Mouse (Mus musculus) kidney, embryonic 15.5 days (tissue): ENCODE data around the gene Cdc25b. TPM values are rescaled to one million over a fixed set of nuclear protein-coding genes. Genes with fewer than 3 reads are reported as not detected.
"Not testable (repeated sequence)": the region's sequence is repeated elsewhere in the genome, so short reads cannot be mapped to it uniquely, and the experiment has no call there.

ENCODE experiments used
- ATAC-seq: fragments of 200-750 bp; cut with Nextera tagmentation; replicated peaks from 2 replicates; pipeline ENCODE4 v1.8.0; 2017; ENCODE audit warnings: moderate TSS enrichment; ENCODE audit not compliant: low FRiP score
- H3K27ac ChIP-seq: fragments of 300-500 bp; sonication (generic); 2 replicates; pipeline ENCODE4 v1.5.1; 2015; ENCODE audit warnings: mild to moderate bottlenecking, inconsistent platforms
- H3K27me3 ChIP-seq: fragments of 300-500 bp; sonication (generic); 2 replicates; pipeline ENCODE4 v1.6.1; 2015; ENCODE audit warnings: inconsistent platforms
- H3K36me3 ChIP-seq: fragments of 300-500 bp; sonication (generic); 2 replicates; pipeline ENCODE4 v1.6.1; 2015; ENCODE audit warnings: inconsistent platforms
- H3K4me1 ChIP-seq: fragments of 300-500 bp; sonication (generic); 2 replicates; pipeline ENCODE4 v1.6.1; 2015; ENCODE audit warnings: inconsistent platforms
- H3K4me2 ChIP-seq: fragments of 300-500 bp; sonication (generic); 2 replicates; pipeline ENCODE4 v1.6.1; 2015; ENCODE audit warnings: moderate library complexity, mild to moderate bottlenecking, inconsistent platforms
- H3K4me3 ChIP-seq: fragments of 300-500 bp; sonication (generic); replicated peaks from 2 replicates; pipeline ENCODE4 v1.5.1; 2015; ENCODE audit warnings: mild to moderate bottlenecking, inconsistent platforms
- H3K9ac ChIP-seq: fragments of 300-500 bp; sonication (generic); 2 replicates; pipeline ENCODE4 v1.6.1; 2015; ENCODE audit warnings: mild to moderate bottlenecking, inconsistent platforms
- H3K9me3 ChIP-seq: fragments of 300-500 bp; sonication (generic); replicated peaks from 2 replicates; pipeline ENCODE4 v1.6.1; 2016; ENCODE audit warnings: inconsistent platforms
- WGBS: fragments of 180-500 bp; shearing (Covaris S2); methylation state at CpG from one replicate; pipeline ENCODE4 v1.1.7; 2015; ENCODE audit warnings: mixed read lengths; 5-methylcytosine and 5-hydroxymethylcytosine counted together
- polyA plus RNA-seq: library from polyadenylated mRNA; unstranded; fragments of >200 nt; fragmentation: Nextera tagmentation; extraction: Ambion mirVana; gene quantifications from 2 replicates; pipeline ENCODE4 v1.2.1, GENCODE M21; 2015

Cdc25b gene
- polyA plus RNA-seq, 1 experiment from 2014 or later, result 71.5 TPM

- Histone ChIP-seq H3K4me1 (peaks cover 10% of the 10 kb centered on the region; the same call in 1 of the 2 replicates), H3K9me3 (no peaks in the 10 kb centered on the region), H3K9ac (no peak overlapping the region), H3K36me3 (no peaks in the 10 kb centered on the region), H3K27me3 (no peaks in the 10 kb centered on the region), H3K27ac (no peak overlapping the region), H3K4me2 (no peak overlapping the region), H3K4me3 (no peak overlapping the region)
- WGBS, result 58% methylated on average over 4 of the region's 4 CpGs
- no peak for ATAC-seq
These were observed 33.3 kb downstream of the Cdc25b start for GRCm38 (mm10) chr2:131220030-131220429.

- H3K4me2 ChIP-seq, result no peak overlapping the region
These were observed 35.2 kb downstream of the Cdc25b start for GRCm38 (mm10) chr2:131221853-131222515.

GRCm38 (mm10) chr2:131222562-131222961 is 35.8 kb downstream of the Cdc25b start:
- WGBS, result 47% methylated on average over 5 of the region's 5 CpGs
- H3K27me3 ChIP-seq, result no peaks in the 10 kb centered on the region
- H3K9me3 ChIP-seq, result no peaks in the 10 kb centered on the region
- ATAC-seq, result no peak
- H3K4me1 ChIP-seq, result peaks cover 7% of the 10 kb centered on the region; the same call in 1 of the 2 replicates
- H3K27ac ChIP-seq, result no peak overlapping the region
- H3K4me2 ChIP-seq, result no peak overlapping the region
- H3K4me3 ChIP-seq, result no peak overlapping the region
- no peak overlapping the region for H3K9ac ChIP-seq
- no peaks in the 10 kb centered on the region for H3K36me3 ChIP-seq

More at GRCm38 (mm10) chr2:131221853-131222515, 35.2 kb downstream of the Cdc25b start:
- ATAC-seq, result no peak
- WGBS, result 65% methylated on average over 3 of the region's 3 CpGs
- no peaks in the 10 kb centered on the region for H3K9me3 ChIP-seq
- peaks cover 7% of the 10 kb centered on the region; the same call in 1 of the 2 replicates for H3K4me1 ChIP-seq
- no peak overlapping the region for H3K27ac ChIP-seq
- H3K9ac ChIP-seq, result no peak overlapping the region
- no peak overlapping the region for H3K4me3 ChIP-seq
- H3K36me3 ChIP-seq, result no peaks in the 10 kb centered on the region
- no peaks in the 10 kb centered on the region for H3K27me3 ChIP-seq

GRCm38 (mm10) chr2:131223569-131223968 is 36.8 kb downstream of the Cdc25b start:
- Histone ChIP-seq H3K36me3 (no peaks in the 10 kb centered on the region), H3K4me1 (peaks cover 7% of the 10 kb centered on the region; the same call in 1 of the 2 replicates), H3K27ac (no peak overlapping the region), H3K4me2 (no peak overlapping the region), H3K9me3 (no peaks in the 10 kb centered on the region), H3K9ac (no peak overlapping the region), H3K4me3 (no peak overlapping the region), H3K27me3 (no peaks in the 10 kb centered on the region)
- 59% methylated on average over 1 of the region's 1 CpGs for WGBS
- peak; percentile 73 for ATAC-seq

GRCm38 (mm10) chr2:131225178-131225577 is 38.4 kb downstream of the Cdc25b start:
- peak overlapping the region; percentile 83 for H3K27ac ChIP-seq
- 70% methylated on average over 6 of the region's 6 CpGs for WGBS
- no peaks in the 10 kb centered on the region for H3K9me3 ChIP-seq
- H3K36me3 ChIP-seq, result no peaks in the 10 kb centered on the region
- peaks cover 7% of the 10 kb centered on the region; the same call in 1 of the 2 replicates for H3K4me1 ChIP-seq
- H3K9ac ChIP-seq, result no peak overlapping the region
- H3K4me2 ChIP-seq, result no peak overlapping the region
- H3K4me3 ChIP-seq, result no peak overlapping the region
- H3K27me3 ChIP-seq, result no peaks in the 10 kb centered on the region
- ATAC-seq, result peak; percentile 83

- WGBS, result 53% methylated on average over 2 of the region's 2 CpGs
- not testable (repeated sequence) for H3K4me3 ChIP-seq, ATAC-seq, H3K4me2 ChIP-seq, H3K27me3 ChIP-seq, H3K9me3 ChIP-seq, H3K9ac ChIP-seq, H3K4me1 ChIP-seq, H3K27ac ChIP-seq, H3K36me3 ChIP-seq
These were observed 39.9 kb downstream of the Cdc25b start for GRCm38 (mm10) chr2:131226669-131227068.

- ATAC-seq, result no peak
- H3K4me3 ChIP-seq, result no peak overlapping the region
- peaks cover 3% of the 10 kb centered on the region; the same call in 1 of the 2 replicates for H3K4me1 ChIP-seq
- no peaks in the 10 kb centered on the region for H3K36me3 ChIP-seq
- 91% methylated on average over 3 of the region's 3 CpGs for WGBS
- H3K27me3 ChIP-seq, result no peaks in the 10 kb centered on the region
- no peaks in the 10 kb centered on the region for H3K9me3 ChIP-seq
- H3K9ac ChIP-seq, result no peak overlapping the region
- no peak overlapping the region for H3K27ac ChIP-seq
- H3K4me2 ChIP-seq, result no peak overlapping the region
These were observed 40.5 kb downstream of the Cdc25b start for GRCm38 (mm10) chr2:131227243-131227642.

GRCm38 (mm10) chr2:131232558-131232957 is 45.8 kb downstream of the Cdc25b start:
- Histone ChIP-seq H3K4me1 (peaks cover 34% of the 10 kb centered on the region), H3K36me3 (peaks cover 10% of the 10 kb centered on the region; the same call in 1 of the 2 replicates), H3K9me3 (no peaks in the 10 kb centered on the region), H3K9ac (no peak overlapping the region), H3K4me3 (no peak overlapping the region), H3K4me2 (no peak overlapping the region), H3K27me3 (no peaks in the 10 kb centered on the region), H3K27ac (no peak overlapping the region)
- ATAC-seq, result no peak
- 79% methylated on average over 2 of the region's 2 CpGs for WGBS

GRCm38 (mm10) chr2:131233307-131234126 is 46.8 kb downstream of the Cdc25b start, which contains the start of gene Mavs:
Gene Mavs (plus strand): TSS chr2:131234063.
- Histone ChIP-seq H3K36me3 (peaks cover 20% of the 10 kb centered on the region; the same call in 1 of the 2 replicates), H3K27me3 (no peaks in the 10 kb centered on the region), H3K4me1 (peaks cover 34% of the 10 kb centered on the region), H3K4me3 (peak within 1 kb of the TSS; percentile 74), H3K9ac (peak within 1 kb of the TSS; percentile 68), H3K27ac (peak within 1 kb of the TSS; percentile 91), H3K4me2 (peak within 1 kb of the TSS; percentile 86), H3K9me3 (no peaks in the 10 kb centered on the region)
- 9% methylated on average over 29 of the region's 29 CpGs for WGBS
- ATAC-seq, result peak; percentile 100

- peaks cover 34% of the 10 kb centered on the region for H3K4me1 ChIP-seq
- peak overlapping the region; percentile 68 for H3K9ac ChIP-seq
- 4% methylated on average over 28 of the region's 28 CpGs for WGBS
- H3K27ac ChIP-seq, result peak overlapping the region; percentile 91
- peak overlapping the region; percentile 86 for H3K4me2 ChIP-seq
- no peaks in the 10 kb centered on the region for H3K9me3 ChIP-seq
- H3K4me3 ChIP-seq, result peak overlapping the region; percentile 74
- ATAC-seq, result peak; percentile 38
- H3K36me3 ChIP-seq, result peaks cover 26% of the 10 kb centered on the region
- H3K27me3 ChIP-seq, result no peaks in the 10 kb centered on the region
These were observed 47.4 kb downstream of the Cdc25b start for GRCm38 (mm10) chr2:131234127-131234650.

- Histone ChIP-seq H3K4me1 (peaks cover 34% of the 10 kb centered on the region), H3K36me3 (peaks cover 33% of the 10 kb centered on the region), H3K4me3 (peak overlapping the region; percentile 74), H3K27me3 (no peaks in the 10 kb centered on the region), H3K9me3 (no peaks in the 10 kb centered on the region), H3K27ac (peak overlapping the region; percentile 91), H3K4me2 (peak overlapping the region; percentile 86), H3K9ac (peak overlapping the region; percentile 68)
- 44% methylated on average over 7 of the region's 7 CpGs for WGBS
- ATAC-seq, result no peak
These were observed 48.4 kb downstream of the Cdc25b start for GRCm38 (mm10) chr2:131234970-131235635.
